Mouse (Mus musculus): ENCODE data around the gene Bbs5. TPM values are rescaled to one million over a fixed set of nuclear protein-coding genes. Genes with fewer than 3 reads are reported as not detected.

Gene Bbs5
- polyA plus RNA-seq (2014; fragmentation: Illumina TruSeq; extraction: RNeasy Lipid Tissue Mini Kit (QIAGEN cat#74804); ENCODE audit: low read depth, low replicate concordance), result 15.2 TPM

DNA sequence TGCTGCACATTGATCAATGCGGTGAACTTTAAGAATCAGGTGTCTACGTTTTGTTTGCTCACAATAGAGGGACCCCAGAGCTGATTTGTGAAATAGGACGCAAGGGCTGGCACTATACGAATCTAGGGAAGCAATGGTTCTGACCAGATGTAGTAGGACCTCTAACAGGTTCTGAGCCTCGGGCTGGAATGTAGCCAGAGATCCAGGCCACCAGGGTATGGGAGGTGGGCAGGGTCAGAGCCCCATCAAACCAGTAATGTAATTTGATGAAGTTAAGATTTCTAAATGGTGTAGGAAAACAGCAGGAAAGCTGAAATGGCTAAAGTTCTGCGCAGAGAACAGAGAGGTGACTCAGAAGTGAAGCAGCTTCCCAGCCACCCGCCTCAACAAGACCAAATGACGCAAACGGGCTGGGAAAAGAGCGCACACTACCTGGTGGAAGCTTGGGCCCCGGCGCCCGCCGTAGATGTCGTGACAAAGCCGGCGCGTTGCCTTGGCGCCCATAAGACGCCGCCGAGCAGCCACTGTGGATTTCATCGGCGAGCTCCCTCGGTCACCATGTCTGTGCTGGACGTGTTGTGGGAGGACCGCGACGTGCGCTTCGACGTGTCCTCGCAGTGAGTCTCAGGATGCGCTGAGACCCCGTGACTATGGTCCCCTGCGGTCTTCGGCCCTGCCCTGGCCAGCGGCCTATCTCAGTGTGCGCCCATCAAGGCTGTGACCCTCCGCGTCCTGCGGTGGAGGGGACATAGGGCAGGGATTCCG is at the start of gene Bbs5:
TSS of gene Bbs5 (plus strand) at position 446 of the 765 bp plus-strand sequence.

DNA sequence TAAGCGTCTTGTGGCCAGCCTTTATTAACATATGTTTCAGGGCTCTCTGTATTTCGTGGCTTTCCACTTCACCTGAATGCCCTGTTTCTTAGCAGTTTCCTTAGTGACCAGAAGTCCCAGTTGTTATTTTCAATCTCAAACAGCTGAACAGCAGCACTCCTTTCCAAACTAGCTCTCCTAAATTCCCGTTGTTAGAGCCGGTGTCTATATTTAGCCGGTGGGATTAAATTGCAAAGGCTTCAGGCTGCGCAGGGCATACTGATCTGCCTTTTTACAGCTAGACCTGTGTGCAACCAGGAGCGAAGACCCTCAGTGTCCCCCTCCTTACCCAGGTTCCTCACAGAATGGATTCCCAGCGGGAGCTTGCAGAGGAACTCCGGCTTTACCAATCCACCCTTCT is 22.9 kb downstream of the Bbs5 start, which contains the start of gene Klhl41:
TSS of gene Klhl41 (plus strand) at position 268 of the 400 bp plus-strand sequence.

DNA sequence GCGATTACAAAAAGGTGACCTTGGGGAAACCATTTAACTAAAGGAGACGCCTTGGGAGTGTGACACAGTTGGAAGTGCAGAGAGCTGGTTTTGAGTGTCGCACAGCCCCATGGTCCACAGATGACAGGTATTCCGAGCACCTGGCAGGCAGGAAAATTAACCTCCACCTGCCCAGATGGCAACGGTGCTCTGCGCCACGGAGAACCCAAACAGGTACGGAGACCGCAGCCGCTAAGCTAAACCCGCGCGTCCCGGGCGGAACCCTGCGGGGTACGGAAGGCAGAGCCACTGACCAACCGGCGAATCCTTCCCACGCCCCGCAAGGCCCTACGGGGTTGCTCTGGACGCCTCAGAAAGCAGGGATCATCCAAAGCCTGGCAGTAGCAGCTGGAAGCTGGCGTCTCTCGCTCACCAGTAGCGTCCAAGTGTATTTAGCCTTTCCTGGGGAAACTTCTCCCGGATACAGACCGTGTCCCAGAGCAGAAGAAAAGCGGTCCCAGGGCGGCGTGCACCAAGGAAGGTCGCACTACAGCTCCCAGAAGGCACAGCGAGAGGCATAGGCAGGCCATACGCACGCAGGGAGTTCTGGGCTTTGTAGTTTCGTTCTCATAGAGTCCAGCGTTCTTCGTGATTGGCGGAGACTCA is 66.1 kb downstream of the Bbs5 start, which contains the start of gene Fastkd1:
TSS of gene Fastkd1 (minus strand) at position 536 of the 645 bp plus-strand sequence.

Other genes starting within 250 kb of the Bbs5 start
- gene Lrp2, start 61.1 kb upstream of the Bbs5 start, polyA plus RNA-seq (2014; fragmentation: Illumina TruSeq; extraction: RNeasy Lipid Tissue Mini Kit (QIAGEN cat#74804); ENCODE audit: low read depth, low replicate concordance), result 13.7 TPM
- 0.42 TPM for gene Klhl41, start 22.9 kb downstream of the Bbs5 start, polyA plus RNA-seq (2014; fragmentation: Illumina TruSeq; extraction: RNeasy Lipid Tissue Mini Kit (QIAGEN cat#74804); ENCODE audit: low read depth, low replicate concordance)
- gene Fastkd1, start 66.3 kb downstream of the Bbs5 start, polyA plus RNA-seq (2014; fragmentation: Illumina TruSeq; extraction: RNeasy Lipid Tissue Mini Kit (QIAGEN cat#74804); ENCODE audit: low read depth, low replicate concordance), result 11.1 TPM
- gene Ppig, start 75.4 kb downstream of the Bbs5 start, polyA plus RNA-seq (2014; fragmentation: Illumina TruSeq; extraction: RNeasy Lipid Tissue Mini Kit (QIAGEN cat#74804); ENCODE audit: low read depth, low replicate concordance), result 28.4 TPM
- 5.8 TPM for gene Ccdc173, start 142.4 kb downstream of the Bbs5 start, polyA plus RNA-seq (2014; fragmentation: Illumina TruSeq; extraction: RNeasy Lipid Tissue Mini Kit (QIAGEN cat#74804); ENCODE audit: low read depth, low replicate concordance)
- 27.0 TPM for gene Phospho2, start 142.5 kb downstream of the Bbs5 start, polyA plus RNA-seq (2014; fragmentation: Illumina TruSeq; extraction: RNeasy Lipid Tissue Mini Kit (QIAGEN cat#74804); ENCODE audit: low read depth, low replicate concordance)
- 22.6 TPM for gene Klhl23, start 174.8 kb downstream of the Bbs5 start, polyA plus RNA-seq (2014; fragmentation: Illumina TruSeq; extraction: RNeasy Lipid Tissue Mini Kit (QIAGEN cat#74804); ENCODE audit: low read depth, low replicate concordance)
- 98.9 TPM for gene Ssb, start 214.4 kb downstream of the Bbs5 start, polyA plus RNA-seq (2014; fragmentation: Illumina TruSeq; extraction: RNeasy Lipid Tissue Mini Kit (QIAGEN cat#74804); ENCODE audit: low read depth, low replicate concordance)
- gene Mettl5, start 238.4 kb downstream of the Bbs5 start, polyA plus RNA-seq (2014; fragmentation: Illumina TruSeq; extraction: RNeasy Lipid Tissue Mini Kit (QIAGEN cat#74804); ENCODE audit: low read depth, low replicate concordance), result 21.0 TPM